Mouse (Mus musculus): ENCODE data around the gene Prpf4. TPM values are rescaled to one million over a fixed set of nuclear protein-coding genes. Genes with fewer than 3 reads are reported as not detected.

The Prpf4 gene
- polyA plus RNA-seq, 1 experiment = 3.5 TPM

DNA sequence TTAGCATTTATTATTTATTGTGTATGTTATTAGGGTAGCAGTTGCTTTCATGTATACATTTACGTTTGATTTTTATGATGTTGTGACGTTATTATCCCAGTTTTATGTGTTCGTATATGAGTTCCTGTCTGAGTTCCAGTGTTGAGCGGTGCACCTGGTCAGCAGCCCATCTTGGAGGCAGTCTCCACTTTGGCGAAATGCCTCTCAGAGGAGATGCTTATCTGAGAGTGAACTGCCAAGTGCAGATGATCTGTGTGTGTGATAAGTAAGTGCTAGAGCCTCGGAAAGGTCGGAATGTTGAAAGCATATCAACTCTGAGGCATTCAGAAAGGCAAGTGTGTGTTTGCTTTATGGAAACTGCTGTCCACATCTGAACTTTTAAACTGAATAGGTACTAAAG is 34.9 kb upstream of the Prpf4 start:
- H3K27me3 ChIP-seq (ENCODE audit: control insufficient read depth, insufficient read depth, low read length) = no peaks in the 10 kb centered on the region
- H3K36me3 ChIP-seq (ENCODE audit: control insufficient read depth, insufficient read depth, low read length) = no peaks in the 10 kb centered on the region
- TF ChIP-seq CTCF (IDR thresholded peaks at IDR 0.05; ENCODE audit: extremely low read depth, insufficient read length, insufficient replicate concordance, low read depth, low read length) (no peak), POLR2A (IDR thresholded peaks at IDR 0.05; ENCODE audit: low read depth, low read length) (no peak)
- peak overlapping the region; percentile 29; the same call in 1 of the 2 replicates for H3K27ac ChIP-seq (ENCODE audit: insufficient read depth, low read depth, low read length)
- 17% methylated on average over 7 of the region's 7 CpGs for WGBS
- peaks cover 22% of the 10 kb centered on the region; the same call in 1 of the 2 replicates for H3K4me1 ChIP-seq (ENCODE audit: control insufficient read depth, insufficient read depth, insufficient read length, low read length)
- no peak overlapping the region for H3K4me3 ChIP-seq (ENCODE audit: low read depth, low read length)

DNA sequence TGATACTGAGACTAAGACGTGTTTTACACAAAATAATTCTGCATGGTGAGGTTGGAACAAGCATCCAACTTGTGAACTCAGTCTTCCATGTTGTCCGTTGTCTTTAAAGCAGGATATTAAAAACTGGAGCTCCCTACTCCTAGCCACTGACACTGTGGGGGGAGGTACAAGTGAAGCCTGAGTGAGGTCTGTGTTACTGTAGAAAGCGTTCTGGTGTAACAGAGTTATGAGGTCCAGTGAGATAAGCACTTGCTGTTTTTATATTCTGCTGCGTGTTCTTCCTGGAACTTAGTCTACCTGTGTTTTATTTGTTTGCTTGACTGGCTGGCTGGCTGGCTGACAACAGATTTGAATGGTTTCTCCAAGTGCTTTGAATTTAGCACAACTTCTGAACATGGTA is 34.3 kb upstream of the Prpf4 start:
- Histone ChIP-seq H3K4me3 (ENCODE audit: low read depth, low read length) (no peak overlapping the region), H3K36me3 (ENCODE audit: control insufficient read depth, insufficient read depth, low read length) (no peaks in the 10 kb centered on the region), H3K4me1 (ENCODE audit: control insufficient read depth, insufficient read depth, insufficient read length, low read length) (peaks cover 25% of the 10 kb centered on the region; the same call in 1 of the 2 replicates), H3K27ac (ENCODE audit: insufficient read depth, low read depth, low read length) (no peak overlapping the region), H3K27me3 (ENCODE audit: control insufficient read depth, insufficient read depth, low read length) (no peaks in the 10 kb centered on the region)
- 31% methylated on average over 4 of the region's 4 CpGs for WGBS
- TF ChIP-seq CTCF (IDR thresholded peaks at IDR 0.05; ENCODE audit: extremely low read depth, insufficient read length, insufficient replicate concordance, low read depth, low read length) (no peak), POLR2A (IDR thresholded peaks at IDR 0.05; ENCODE audit: low read depth, low read length) (no peak)

DNA sequence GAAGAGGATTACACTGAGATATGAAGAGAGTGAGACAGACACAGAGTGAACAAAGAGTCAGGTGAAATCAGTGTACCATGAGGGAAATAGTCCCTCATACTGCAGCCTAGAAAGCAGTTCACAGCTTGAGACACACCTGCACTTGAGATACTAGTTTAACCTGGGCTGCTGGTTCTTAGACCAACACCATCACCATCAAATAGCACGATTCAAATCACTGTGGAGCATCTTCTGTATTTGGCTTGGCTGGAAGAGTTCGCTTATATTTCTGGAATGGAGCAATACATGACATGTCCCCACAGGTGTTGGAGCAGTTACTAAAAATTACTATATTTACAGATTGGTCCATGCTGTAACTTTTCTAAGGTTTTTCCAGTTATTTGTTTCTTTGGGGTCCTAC is 32.5 kb upstream of the Prpf4 start:
- WGBS = 88% methylated on average over 2 of the region's 2 CpGs

DNA sequence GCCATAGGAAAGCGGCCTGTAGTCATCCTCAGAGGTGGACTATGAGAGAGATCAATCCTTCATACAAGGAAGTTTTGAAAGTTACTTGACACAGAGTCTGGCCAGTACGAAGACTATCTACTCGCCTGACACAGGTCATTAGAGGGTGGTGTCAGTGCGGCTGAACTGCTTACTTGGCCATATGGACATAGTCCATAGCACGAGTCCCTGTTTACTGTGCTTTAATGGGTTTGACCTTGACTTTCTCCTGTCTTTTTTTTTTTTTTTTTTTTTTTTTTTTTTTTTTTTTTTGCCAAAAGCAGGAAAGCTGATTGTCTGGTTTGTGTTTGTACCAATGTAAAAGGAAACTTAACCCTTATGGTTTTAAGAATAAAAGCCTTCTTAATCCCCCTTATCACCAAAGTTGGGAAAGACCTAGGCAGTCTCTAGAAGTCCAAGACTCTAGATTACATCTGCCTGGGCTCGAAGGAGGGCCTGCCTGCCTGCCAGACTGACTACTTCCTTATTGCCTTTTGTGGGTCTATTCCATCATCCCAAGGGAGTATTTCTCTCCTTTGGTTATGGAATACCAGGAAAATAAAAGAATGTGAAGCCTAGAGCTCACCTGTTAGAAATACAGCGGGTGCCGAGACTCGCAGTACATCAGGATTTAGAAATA is 28.7 kb upstream of the Prpf4 start:
- Histone ChIP-seq H3K27me3 (ENCODE audit: control insufficient read depth, insufficient read depth, low read length) (no peaks in the 10 kb centered on the region), H3K36me3 (ENCODE audit: control insufficient read depth, insufficient read depth, low read length) (no peaks in the 10 kb centered on the region), H3K4me3 (ENCODE audit: low read depth, low read length) (no peak overlapping the region), H3K27ac (ENCODE audit: insufficient read depth, low read depth, low read length) (peak overlapping the region; percentile 73), H3K4me1 (ENCODE audit: control insufficient read depth, insufficient read depth, insufficient read length, low read length) (peaks cover 22% of the 10 kb centered on the region)
- WGBS = 29% methylated on average over 9 of the region's 9 CpGs
- TF ChIP-seq POLR2A (IDR thresholded peaks at IDR 0.05; ENCODE audit: low read depth, low read length) = no peak
- no peak for TF ChIP-seq CTCF (IDR thresholded peaks at IDR 0.05; ENCODE audit: extremely low read depth, insufficient read length, insufficient replicate concordance, low read depth, low read length)

More for the DNA sequence above, 32.5 kb upstream of the Prpf4 start:
- Histone ChIP-seq H3K36me3 (ENCODE audit: control insufficient read depth, insufficient read depth, low read length) (no peaks in the 10 kb centered on the region), H3K4me3 (ENCODE audit: low read depth, low read length) (no peak overlapping the region), H3K27me3 (ENCODE audit: control insufficient read depth, insufficient read depth, low read length) (no peaks in the 10 kb centered on the region), H3K4me1 (ENCODE audit: control insufficient read depth, insufficient read depth, insufficient read length, low read length) (peaks cover 29% of the 10 kb centered on the region), H3K27ac (ENCODE audit: insufficient read depth, low read depth, low read length) (no peak overlapping the region)
- no peak for TF ChIP-seq CTCF (IDR thresholded peaks at IDR 0.05; ENCODE audit: extremely low read depth, insufficient read length, insufficient replicate concordance, low read depth, low read length)
- no peak for TF ChIP-seq POLR2A (IDR thresholded peaks at IDR 0.05; ENCODE audit: low read depth, low read length)

DNA sequence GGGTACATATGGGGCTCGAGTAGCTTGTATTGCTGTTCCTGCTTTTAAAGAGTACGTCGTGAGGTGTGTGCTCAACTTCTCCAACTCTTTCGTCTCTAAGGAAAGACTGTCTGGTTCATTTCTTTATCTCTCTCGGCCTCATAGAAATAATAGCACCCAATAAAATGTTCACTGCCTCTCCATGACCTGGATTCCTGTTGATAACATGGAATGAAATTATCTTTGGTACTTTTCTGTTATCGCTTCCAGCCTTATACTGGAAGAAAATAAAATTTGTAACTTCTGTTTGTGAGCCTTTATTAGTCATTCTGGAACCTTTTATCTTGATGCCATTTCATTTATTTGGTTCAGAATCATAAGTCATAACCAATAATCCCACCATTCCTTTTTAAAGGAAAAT is 25.4 kb upstream of the Prpf4 start:
- no peak overlapping the region for H3K4me3 ChIP-seq (ENCODE audit: low read depth, low read length)
- H3K36me3 ChIP-seq (ENCODE audit: control insufficient read depth, insufficient read depth, low read length) = peaks cover 11% of the 10 kb centered on the region
- no peak overlapping the region for H3K27ac ChIP-seq (ENCODE audit: insufficient read depth, low read depth, low read length)
- WGBS = 36% methylated on average over 6 of the region's 6 CpGs
- TF ChIP-seq CTCF (IDR thresholded peaks at IDR 0.05; ENCODE audit: extremely low read depth, insufficient read length, insufficient replicate concordance, low read depth, low read length) (no peak), POLR2A (IDR thresholded peaks at IDR 0.05; ENCODE audit: low read depth, low read length) (no peak)
- H3K4me1 ChIP-seq (ENCODE audit: control insufficient read depth, insufficient read depth, insufficient read length, low read length) = peaks cover 20% of the 10 kb centered on the region
- H3K27me3 ChIP-seq (ENCODE audit: control insufficient read depth, insufficient read depth, low read length) = no peaks in the 10 kb centered on the region

DNA sequence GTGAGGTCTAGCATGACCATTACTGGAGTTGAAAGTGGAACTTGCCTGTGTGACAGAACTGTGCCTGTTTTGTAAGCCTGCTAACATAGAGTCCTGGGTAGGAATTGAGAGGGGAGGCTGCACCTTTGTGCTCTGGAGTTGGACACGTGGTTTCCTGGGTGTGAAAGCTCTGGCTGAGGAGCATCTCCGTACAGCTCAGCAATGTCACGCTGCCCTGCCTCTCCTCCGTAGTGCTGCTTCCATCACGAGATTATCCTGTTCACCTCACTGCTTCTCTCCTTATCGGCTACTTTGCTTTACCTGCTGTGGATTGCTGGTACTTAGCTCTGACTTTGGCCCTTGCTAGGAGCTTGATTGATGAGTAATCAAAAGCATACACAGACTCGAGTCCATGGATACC is 24.8 kb upstream of the Prpf4 start:
- Histone ChIP-seq H3K27ac (ENCODE audit: insufficient read depth, low read depth, low read length) (no peak overlapping the region), H3K27me3 (ENCODE audit: control insufficient read depth, insufficient read depth, low read length) (no peaks in the 10 kb centered on the region), H3K4me3 (ENCODE audit: low read depth, low read length) (no peak overlapping the region), H3K4me1 (ENCODE audit: control insufficient read depth, insufficient read depth, insufficient read length, low read length) (peaks cover 21% of the 10 kb centered on the region), H3K36me3 (ENCODE audit: control insufficient read depth, insufficient read depth, low read length) (peaks cover 15% of the 10 kb centered on the region)
- 31% methylated on average over 7 of the region's 7 CpGs for WGBS
- TF ChIP-seq POLR2A (IDR thresholded peaks at IDR 0.05; ENCODE audit: low read depth, low read length) = no peak
- no peak for TF ChIP-seq CTCF (IDR thresholded peaks at IDR 0.05; ENCODE audit: extremely low read depth, insufficient read length, insufficient replicate concordance, low read depth, low read length)

DNA sequence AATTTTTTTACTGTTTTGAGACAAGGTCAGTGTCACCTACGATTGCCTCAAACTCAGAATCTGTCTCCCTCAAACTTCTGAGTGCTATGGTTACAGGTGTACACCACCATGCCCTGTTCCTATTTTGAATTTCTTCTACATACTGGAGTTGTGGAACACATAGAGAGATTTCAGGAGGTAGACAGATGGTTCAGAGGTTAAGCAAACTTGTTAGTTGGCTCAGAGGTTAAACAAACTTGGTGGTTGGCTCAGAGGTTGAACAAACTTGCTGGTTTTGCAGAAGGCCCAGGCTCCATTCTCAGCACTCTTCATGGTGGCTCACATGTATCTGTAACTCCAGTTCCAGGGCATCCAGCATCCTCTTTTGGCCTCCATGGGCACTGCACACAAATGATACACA is 24.4 kb upstream of the Prpf4 start:
- H3K36me3 ChIP-seq (ENCODE audit: control insufficient read depth, insufficient read depth, low read length) = peaks cover 15% of the 10 kb centered on the region
- no peaks in the 10 kb centered on the region for H3K27me3 ChIP-seq (ENCODE audit: control insufficient read depth, insufficient read depth, low read length)
- TF ChIP-seq POLR2A (IDR thresholded peaks at IDR 0.05; ENCODE audit: low read depth, low read length) (no peak), CTCF (IDR thresholded peaks at IDR 0.05; ENCODE audit: extremely low read depth, insufficient read length, insufficient replicate concordance, low read depth, low read length) (no peak)
- no peak overlapping the region for H3K4me3 ChIP-seq (ENCODE audit: low read depth, low read length)
- H3K27ac ChIP-seq (ENCODE audit: insufficient read depth, low read depth, low read length) = peak overlapping the region; percentile 28; the same call in 1 of the 2 replicates
- peaks cover 19% of the 10 kb centered on the region for H3K4me1 ChIP-seq (ENCODE audit: control insufficient read depth, insufficient read depth, insufficient read length, low read length)
- WGBS = 38% methylated on average over 1 of the region's 1 CpGs
